Mouse (Mus musculus) cortical plate, adult 2 months (tissue): ENCODE data around the gene Bcar1. TPM values are rescaled to one million over a fixed set of nuclear protein-coding genes. Genes with fewer than 3 reads are reported as not detected.

ENCODE experiments used
- H3K27ac ChIP-seq: fragments of 200-500 bp; 2 replicates; pipeline ENCODE4 v1.5.1; 2012; ENCODE audit warnings: low read length, control low read depth, inconsistent platforms; ENCODE audit not compliant: insufficient read depth
- H3K4me1 ChIP-seq: fragments of 200-500 bp; 2 replicates; pipeline ENCODE4 v1.6.1; 2011; ENCODE audit warnings: low read length; ENCODE audit not compliant: control insufficient read depth, insufficient read depth
- H3K4me3 ChIP-seq: fragments of 200-500 bp; 2 replicates; pipeline ENCODE4 v1.5.1; 2011; ENCODE audit warnings: mild to moderate bottlenecking, low read length, control low read depth; ENCODE audit not compliant: insufficient read depth
- CTCF ChIP-seq: fragments of 200-500 bp; IDR thresholded peaks from 2 replicates; pipeline ENCODE4 v1.5.1; 2011; ENCODE audit warnings: mild to moderate bottlenecking, control low read depth, low read length; ENCODE audit not compliant: insufficient read depth; ENCODE audit errors: extremely low read depth
- POLR2A ChIP-seq: fragments of 200-500 bp; IDR thresholded peaks from 2 replicates; pipeline ENCODE4 v1.6.1; 2011; ENCODE audit warnings: mild to moderate bottlenecking, low read length, control low read depth; ENCODE audit not compliant: insufficient read depth; ENCODE audit errors: extremely low read depth
- polyA plus RNA-seq: library from polyadenylated mRNA; depleted of rRNA; stranded (reverse); fragments of >200 nt; gene quantifications from 2 replicates; pipeline ENCODE4 v1.2.3, GENCODE M21; 2012

Bcar1 gene
- polyA plus RNA-seq, 1 experiment, result 56.5 TPM

GRCm38 (mm10) chr8:111710777-111711485 is 32.7 kb downstream of the Bcar1 start:
- Histone ChIP-seq H3K27ac (no peak overlapping the region), H3K4me1 (peaks cover 5% of the 10 kb centered on the region), H3K4me3 (no peak overlapping the region)
- TF ChIP-seq CTCF, result no peak
- no peak for TF ChIP-seq POLR2A

- TF ChIP-seq POLR2A (no peak), CTCF (no peak)
- Histone ChIP-seq H3K4me1 (peaks cover 2% of the 10 kb centered on the region), H3K27ac (no peak overlapping the region), H3K4me3 (no peak overlapping the region)
Measured at GRCm38 (mm10) chr8:111709223-111709622, 34.4 kb downstream of the Bcar1 start.

- Histone ChIP-seq H3K4me1 (0 out of 2 replicates have a peak, but pooled peaks cover 1% of the 10 kb centered on the region), H3K4me3 (no peak overlapping the region), H3K27ac (no peak overlapping the region)
- TF ChIP-seq CTCF (no peak), POLR2A (no peak)
Measured at GRCm38 (mm10) chr8:111708265-111708664, 35.3 kb downstream of the Bcar1 start.

GRCm38 (mm10) chr8:111705699-111706098 is 37.9 kb downstream of the Bcar1 start:
- no peaks in the 10 kb centered on the region for H3K4me1 ChIP-seq
- TF ChIP-seq POLR2A (no peak), CTCF (no peak)
- H3K4me3 ChIP-seq, result no peak overlapping the region
- no peak overlapping the region for H3K27ac ChIP-seq

- no peak for TF ChIP-seq POLR2A
- no peak for TF ChIP-seq CTCF
- no peak overlapping the region for H3K4me3 ChIP-seq
- H3K27ac ChIP-seq, result no peak overlapping the region
- H3K4me1 ChIP-seq, result no peaks in the 10 kb centered on the region
Measured at GRCm38 (mm10) chr8:111705222-111705621, 38.4 kb downstream of the Bcar1 start.

GRCm38 (mm10) chr8:111704585-111704984 is 39.0 kb downstream of the Bcar1 start:
- Histone ChIP-seq H3K4me1 (no peaks in the 10 kb centered on the region), H3K4me3 (no peak overlapping the region), H3K27ac (no peak overlapping the region)
- TF ChIP-seq CTCF (no peak), POLR2A (no peak)

- H3K4me1 ChIP-seq, result no peaks in the 10 kb centered on the region
- H3K4me3 ChIP-seq, result no peak overlapping the region
- H3K27ac ChIP-seq, result no peak overlapping the region
- TF ChIP-seq CTCF (no peak), POLR2A (no peak)
Measured at GRCm38 (mm10) chr8:111701380-111701779, 42.2 kb downstream of the Bcar1 start.

- Histone ChIP-seq H3K4me1 (no peaks in the 10 kb centered on the region), H3K27ac (no peak overlapping the region), H3K4me3 (no peak overlapping the region)
- TF ChIP-seq POLR2A, result no peak
- TF ChIP-seq CTCF, result no peak
Measured at GRCm38 (mm10) chr8:111700740-111701139, 42.9 kb downstream of the Bcar1 start.

GRCm38 (mm10) chr8:111700201-111700600 is 43.4 kb downstream of the Bcar1 start:
- H3K27ac ChIP-seq, result no peak overlapping the region
- no peak overlapping the region for H3K4me3 ChIP-seq
- no peak for TF ChIP-seq CTCF
- TF ChIP-seq POLR2A, result no peak
- H3K4me1 ChIP-seq, result no peaks in the 10 kb centered on the region

GRCm38 (mm10) chr8:111699035-111699434 is 44.6 kb downstream of the Bcar1 start:
- H3K4me1 ChIP-seq, result no peaks in the 10 kb centered on the region
- H3K4me3 ChIP-seq, result no peak overlapping the region
- no peak overlapping the region for H3K27ac ChIP-seq
- TF ChIP-seq POLR2A (no peak), CTCF (no peak)
